Mouse (Mus musculus) frontal cortex, postnatal 36 days (tissue): Measurements from ENCODE around the gene Vps13a.

Source experiments
- DNase-seq, 2 experiments: peaks; one replicate each; pipeline ENCODE4 v3.0.0; 2022; ENCODE audit warnings: low spot score in 2 of 2

The Vps13a gene

DNA sequence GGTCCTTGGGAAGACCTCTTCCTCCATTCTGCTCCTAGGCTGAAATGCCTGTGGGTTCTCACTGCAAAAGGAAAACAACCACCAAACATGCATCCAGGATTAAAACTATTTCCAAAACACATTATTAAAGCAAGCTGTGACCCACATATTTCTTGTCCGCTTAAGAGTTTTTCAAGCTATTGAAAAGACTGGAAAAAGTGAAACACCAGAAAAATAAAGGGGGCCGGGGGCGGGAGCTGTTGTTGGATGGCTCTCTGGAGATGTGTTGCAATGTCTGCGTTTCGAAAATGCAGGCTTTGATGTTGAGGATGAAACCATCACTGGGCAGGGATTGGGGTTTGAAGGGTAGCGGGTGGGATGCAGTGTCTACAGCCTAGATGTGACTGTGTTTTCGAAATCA lies 196.2 kb downstream of the Vps13a start:
- DNase-seq = no peak

DNA sequence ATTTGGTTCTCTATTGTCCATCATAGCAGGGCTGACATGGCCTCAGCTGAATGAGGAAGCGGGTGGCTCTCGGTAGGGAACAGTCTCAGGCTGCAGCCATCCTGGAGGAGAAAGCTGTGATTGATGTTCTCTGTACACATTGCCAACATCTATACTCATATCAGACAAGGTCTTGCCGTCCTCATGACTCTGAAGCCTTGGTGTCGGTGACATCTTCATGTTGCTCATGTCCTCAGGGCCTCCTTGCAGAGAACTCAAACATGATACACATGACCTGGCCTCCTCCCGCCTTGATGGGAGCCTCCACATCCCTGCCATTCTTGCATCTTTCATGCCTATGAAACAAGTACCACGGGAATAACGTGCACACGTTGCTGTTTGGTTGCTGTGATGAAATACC lies 200.2 kb downstream of the Vps13a start:
- DNase-seq = no peak

DNA sequence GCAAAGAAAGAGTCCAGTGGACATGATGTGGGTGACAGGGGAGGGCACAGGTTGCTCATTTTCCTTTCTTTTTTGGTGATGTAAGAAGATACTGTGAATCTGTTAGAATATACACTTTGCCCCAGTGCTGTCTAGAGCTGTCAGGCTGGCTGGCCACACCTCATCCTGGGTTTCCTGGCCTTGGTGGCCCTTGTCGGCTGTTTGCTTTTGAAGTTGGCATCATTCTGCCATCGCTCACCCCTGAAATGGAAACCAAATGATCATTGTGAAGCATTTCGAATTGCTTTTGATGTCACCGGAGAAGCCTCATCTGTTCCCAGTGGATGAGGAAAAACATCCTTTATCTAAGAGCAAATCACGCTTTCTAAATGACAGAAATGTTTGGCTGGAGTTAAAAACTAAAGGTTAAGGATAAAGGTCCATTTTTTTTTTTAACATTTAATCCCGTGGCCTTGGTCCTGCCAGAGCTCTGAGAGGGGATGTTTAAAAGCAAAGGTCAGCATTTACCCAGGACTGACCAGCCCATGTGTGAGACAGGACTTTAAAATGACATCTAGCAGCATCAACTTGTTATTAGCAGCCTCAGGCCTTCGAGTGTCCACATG lies 201.0 kb downstream of the Vps13a start:
- no peak for DNase-seq

DNA sequence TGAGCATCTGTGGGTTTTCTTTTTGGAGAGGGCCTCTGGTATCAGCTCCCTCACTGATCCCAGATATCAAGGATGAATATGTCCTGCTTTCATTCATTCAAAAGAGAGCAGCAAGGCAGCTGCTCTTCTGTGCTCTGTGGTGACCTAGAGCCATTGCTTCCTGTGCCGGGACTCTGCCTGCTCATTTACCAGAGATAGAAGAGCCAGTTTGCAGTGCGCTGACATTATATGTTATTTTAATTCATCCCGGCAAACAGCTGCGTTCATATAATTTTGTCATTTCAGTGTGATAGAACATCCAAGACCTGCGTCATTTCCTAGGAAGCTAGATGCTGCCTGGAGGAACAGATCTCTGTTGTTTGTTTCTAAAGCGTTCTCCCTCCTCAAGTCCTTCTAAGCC lies 203.9 kb downstream of the Vps13a start:
- DNase-seq = no peak
